Mouse (Mus musculus) ES-E14 (cell line): ENCODE measurements around the gene Rmnd1.

ENCODE experiments used
- CHD2 ChIP-seq: IDR thresholded peaks from 2 replicates; pipeline ENCODE4 v1.6.1; 2014; ENCODE audit warnings: mild to moderate bottlenecking, low read depth, low read length, inconsistent platforms
- MAFK ChIP-seq: IDR thresholded peaks from 2 replicates; pipeline ENCODE4 v1.6.1; 2014; ENCODE audit warnings: mild to moderate bottlenecking, low read depth, low read length, inconsistent platforms; ENCODE audit not compliant: insufficient read depth

GRCm38 (mm10) chr10:4398058-4398457 lies 34.1 kb downstream of the Rmnd1 start:
- TF ChIP-seq CHD2 (no peak), MAFK (no peak)
